Mouse (Mus musculus) embryonic fibroblast, embryonic 13.5 days (primary cell): ENCODE data around the gene Lat2.

Source experiments
- CTCF ChIP-seq: IDR thresholded peaks from 2 replicates; pipeline ENCODE4 v1.5.1; 2011; ENCODE audit warnings: mild to moderate bottlenecking, control low read depth, low read length, moderate library complexity, borderline replicate concordance; ENCODE audit not compliant: insufficient read depth
- POLR2A ChIP-seq: IDR thresholded peaks from 2 replicates; pipeline ENCODE4 v1.6.1; 2011; ENCODE audit warnings: low read depth, mild to moderate bottlenecking, control low read depth, low read length, moderate library complexity

GRCm38 (mm10) chr5:134617071-134617470 lies 2.2 kb upstream of the Lat2 start:
- TF ChIP-seq CTCF, result peak; percentile 94
- TF ChIP-seq POLR2A, result no peak
